Mouse (Mus musculus) CH12.LX (cell line): ENCODE results near the gene Uba2. TPM values are rescaled to one million over a fixed set of nuclear protein-coding genes. Genes with fewer than 3 reads are reported as not detected.
"Not testable (repeated sequence)": the region's sequence is repeated elsewhere in the genome, so short reads cannot be mapped to it uniquely, and the experiment has no call there.

Experiments
- DNase-seq: peaks from one replicate; pipeline ENCODE4 v3.0.0-alpha.2; 2013; ENCODE audit errors: extremely low read depth
- H3K27ac ChIP-seq: 2 replicates; pipeline ENCODE4 v1.5.1; 2012; ENCODE audit warnings: low read depth, mild to moderate bottlenecking, control low read depth, moderate library complexity; ENCODE audit not compliant: insufficient read depth
- H3K27me3 ChIP-seq: replicated peaks from 2 replicates; pipeline ENCODE3; 2012; ENCODE audit warnings: inconsistent platforms
- H3K36me3 ChIP-seq, 2 experiments: replicated peaks in 1 of 2; 2 replicates each; pipeline versions ENCODE3 to v1.6.1; 2012; ENCODE audit warnings: inconsistent platforms in 1 of 2, low read length in 1 of 2, mild to moderate bottlenecking in 1 of 2, mixed read lengths in 1 of 2, moderate library complexity in 1 of 2; ENCODE audit not compliant: control insufficient read depth in 1 of 2, insufficient read depth in 1 of 2
- H3K4me1 ChIP-seq, 2 experiments: 2 replicates each; pipeline ENCODE4 v1.6.1; 2012; ENCODE audit warnings: inconsistent platforms in 1 of 2, moderate library complexity in 1 of 2; ENCODE audit not compliant: insufficient read depth in 2 of 2, control insufficient read depth in 1 of 2
- H3K4me2 ChIP-seq: 2 replicates; pipeline ENCODE4 v1.6.1; 2012; ENCODE audit warnings: low read depth, mild to moderate bottlenecking, control low read depth; ENCODE audit not compliant: poor library complexity, insufficient read depth, severe bottlenecking
- H3K4me3 ChIP-seq, 3 experiments: fragments of 150-350 bp in 1 of 3; sonication (generic) in 1 of 3; replicated peaks in 1 of 3; 2 replicates each; pipeline versions ENCODE3 to v1.5.1; 2011 to 2012; ENCODE audit warnings: low read depth in 2 of 3, low read length in 2 of 3, mild to moderate bottlenecking in 2 of 3, moderate library complexity in 2 of 3, control low read depth in 1 of 3, improper control_type of control experiment in 1 of 3, inconsistent platforms in 1 of 3, mixed read lengths in 1 of 3; ENCODE audit not compliant: poor library complexity in 1 of 3
- H3K79me2 ChIP-seq: replicated peaks from 2 replicates; pipeline ENCODE4 v1.6.1; 2012; ENCODE audit warnings: mild to moderate bottlenecking, moderate library complexity; ENCODE audit not compliant: control insufficient read depth, poor library complexity, insufficient read depth, severe bottlenecking; ENCODE audit errors: extremely low read depth
- H3K9ac ChIP-seq: 2 replicates; pipeline ENCODE4 v1.6.1; 2012; ENCODE audit warnings: low read depth, mild to moderate bottlenecking, control low read depth, moderate library complexity; ENCODE audit not compliant: insufficient read depth
- H3K9me3 ChIP-seq: replicated peaks from 2 replicates; pipeline ENCODE3; 2012; ENCODE audit warnings: low read length, inconsistent platforms, mixed read lengths
- CTCF ChIP-seq, 2 experiments: IDR thresholded peaks in 1 of 2; conservative IDR thresholded peaks in 1 of 2; 2 replicates each; pipeline ENCODE4 v1.5.1; 2011 to 2012; ENCODE audit warnings: low read depth in 2 of 2, low read length in 2 of 2, improper control_type of control experiment in 1 of 2, inconsistent platforms in 1 of 2, mild to moderate bottlenecking in 1 of 2, moderate library complexity in 1 of 2
- ELF1 ChIP-seq: IDR thresholded peaks from 2 replicates; pipeline ENCODE4 v1.6.1; 2014; ENCODE audit warnings: low read depth, mild to moderate bottlenecking, inconsistent platforms, low read length, improper control_type of control experiment
- EP300 ChIP-seq: IDR thresholded peaks from 2 replicates; pipeline ENCODE4 v1.6.1; 2011; ENCODE audit warnings: low read length, improper control_type of control experiment
- KAT2A ChIP-seq: IDR thresholded peaks from 2 replicates; pipeline ENCODE4 v1.6.1; 2012; ENCODE audit warnings: low read length, improper control_type of control experiment, inconsistent platforms; ENCODE audit not compliant: insufficient replicate concordance
- MAX ChIP-seq: IDR thresholded peaks from 2 replicates; pipeline ENCODE4 v1.6.1; 2011; ENCODE audit warnings: low read length, improper control_type of control experiment
- MAZ ChIP-seq: IDR thresholded peaks from 2 replicates; pipeline ENCODE4 v1.6.1; 2012; ENCODE audit warnings: low read depth, mild to moderate bottlenecking, inconsistent platforms, low read length, improper control_type of control experiment, moderate library complexity
- MXI1 ChIP-seq: IDR thresholded peaks from 2 replicates; pipeline ENCODE4 v1.6.1; 2011; ENCODE audit warnings: mild to moderate bottlenecking, low read depth, low read length, improper control_type of control experiment
- POLR2AphosphoS2 ChIP-seq: IDR thresholded peaks from 2 replicates; pipeline ENCODE4 v1.6.1; 2011; ENCODE audit warnings: low read depth, low read length, improper control_type of control experiment
- SIN3A ChIP-seq: IDR thresholded peaks from 2 replicates; pipeline ENCODE4 v1.6.1; 2012; ENCODE audit warnings: low read length, improper control_type of control experiment, inconsistent platforms
- TBP ChIP-seq: conservative IDR thresholded peaks from 2 replicates; pipeline ENCODE4 v1.6.1; 2011; ENCODE audit warnings: low read depth, low read length, improper control_type of control experiment
- UBTF ChIP-seq: IDR thresholded peaks from 2 replicates; pipeline ENCODE4 v1.6.1; 2012; ENCODE audit warnings: low read depth, mild to moderate bottlenecking, inconsistent platforms, low read length, improper control_type of control experiment, moderate library complexity
- ZNF384 ChIP-seq: IDR thresholded peaks from 2 replicates; pipeline ENCODE4 v1.6.1; 2012; ENCODE audit warnings: low read depth, low read length, improper control_type of control experiment, inconsistent platforms
- dilution Hi-C: fragments of 300-500 bp; cut with MboI; formaldehyde crosslinking; loops from 2 replicates; pipeline ENCODE4 v1.14.3; 2020; ENCODE audit warnings: low sequenced_read_pairs; ENCODE audit not compliant: extremely low pct_unique_long_range_greater_than_20kb, extremely low pct_ligation_motif_present
- in situ Hi-C: fragments of 300-500 bp; cut with MboI; formaldehyde crosslinking; loops from 3 replicates; pipeline ENCODE4 v1.14.3; 2019; ENCODE audit warnings: low sequenced_read_pairs, low pct_ligation_motif_present, low pct_unique_long_range_greater_than_20kb, mixed read lengths
- polyA plus RNA-seq: library from polyadenylated mRNA; unstranded; fragments of >175 nt; gene quantifications from 2 replicates; pipeline ENCODE4 v1.2.1, GENCODE M21; 2012; ENCODE audit warnings: low read depth; ENCODE audit not compliant: insufficient read length
- total RNA-seq, 2 experiments: library from RNA; depleted of rRNA; stranded (reverse); fragments of 300-350 nt in 1 of 2; fragments of >200 nt in 1 of 2; gene quantifications; 2 replicates each; pipeline ENCODE4 v1.2.3; 2012 to 2014

Gene Uba2
- total and polyA plus RNA-seq, 3 experiments = 161 to 341 (median 180) TPM

DNA sequence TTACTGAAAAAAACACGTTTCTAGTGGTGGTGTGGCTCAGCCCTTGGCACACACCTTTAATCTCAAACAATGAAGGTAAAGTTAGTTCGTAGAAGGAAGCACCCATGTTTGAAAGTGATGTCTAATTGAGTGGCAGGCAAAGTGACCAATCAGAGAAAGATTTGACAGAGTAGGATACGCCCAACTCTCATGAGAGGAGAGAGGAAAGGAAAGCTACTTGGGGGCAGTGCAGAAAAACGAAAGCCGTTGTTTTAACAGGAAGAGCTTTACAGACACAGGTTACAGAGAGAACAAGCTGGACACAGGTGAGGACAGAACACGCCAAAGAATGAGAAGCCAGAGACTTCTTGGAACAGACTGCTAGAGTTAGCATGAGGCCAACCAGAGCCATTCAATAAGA, 36.9 kb upstream of the Uba2 start:
- TF ChIP-seq EP300 (no peak), MAX (no peak), TBP (no peak), KAT2A (no peak), MAZ (no peak), CTCF (conservative IDR thresholded peaks at IDR 0.05 in 1 of 2, IDR thresholded peaks at IDR 0.05 in 1 of 2; ENCODE audit: low read depth in 2 of 2, low read length in 2 of 2) (no peak), UBTF (no peak), ELF1 (no peak), ZNF384 (no peak), MXI1 (no peak), SIN3A (no peak)
- no peak overlapping the region for H3K4me2 ChIP-seq
- H3K79me2 ChIP-seq = no peaks in the 10 kb centered on the region
- dilution Hi-C loops = no loop called here
- H3K4me1 ChIP-seq = peaks cover 2 to 12% of the 10 kb centered on the region in 2 experiments; a peak in 2 of 4 replicates
- H3K27me3 ChIP-seq = no peaks in the 10 kb centered on the region
- peaks cover 91 to 96% of the 10 kb centered on the region in 2 experiments for H3K36me3 ChIP-seq
- in situ Hi-C loops = no loop called here
- H3K9me3 ChIP-seq = no peaks in the 10 kb centered on the region
- no peak overlapping the region for H3K27ac ChIP-seq
- no peak for DNase-seq
- H3K4me3 ChIP-seq = no peak overlapping the region
- no peak overlapping the region for H3K9ac ChIP-seq

DNA sequence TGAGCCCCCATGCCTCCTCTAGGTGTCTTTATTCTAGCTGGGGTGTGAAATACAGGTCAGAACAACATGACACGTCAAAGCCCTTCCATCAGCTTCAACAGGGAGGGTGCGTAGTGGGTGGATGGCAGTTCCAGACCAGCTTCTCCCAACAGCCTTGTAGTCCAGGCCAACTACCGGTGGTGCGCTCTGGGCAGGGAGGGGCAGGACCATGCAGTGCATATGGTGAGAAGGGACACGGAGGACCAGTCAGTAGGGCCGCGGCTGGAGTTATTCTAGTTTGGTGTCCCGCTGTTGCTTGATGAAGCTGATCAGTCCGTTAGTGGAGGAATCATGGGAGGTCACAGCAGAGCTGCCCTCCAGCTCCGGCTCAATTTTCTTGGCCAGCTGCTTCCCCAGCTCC, 32.7 kb upstream of the Uba2 start:
- peaks cover 61 to 65% of the 10 kb centered on the region in 2 experiments for H3K36me3 ChIP-seq
- dilution Hi-C loops, in situ Hi-C loops, H3K9ac ChIP-seq, H3K27me3 ChIP-seq, H3K27ac ChIP-seq, H3K79me2 ChIP-seq, H3K4me1 ChIP-seq, DNase-seq, H3K4me3 ChIP-seq, H3K4me2 ChIP-seq, H3K9me3 ChIP-seq: not testable (repeated sequence)

DNA sequence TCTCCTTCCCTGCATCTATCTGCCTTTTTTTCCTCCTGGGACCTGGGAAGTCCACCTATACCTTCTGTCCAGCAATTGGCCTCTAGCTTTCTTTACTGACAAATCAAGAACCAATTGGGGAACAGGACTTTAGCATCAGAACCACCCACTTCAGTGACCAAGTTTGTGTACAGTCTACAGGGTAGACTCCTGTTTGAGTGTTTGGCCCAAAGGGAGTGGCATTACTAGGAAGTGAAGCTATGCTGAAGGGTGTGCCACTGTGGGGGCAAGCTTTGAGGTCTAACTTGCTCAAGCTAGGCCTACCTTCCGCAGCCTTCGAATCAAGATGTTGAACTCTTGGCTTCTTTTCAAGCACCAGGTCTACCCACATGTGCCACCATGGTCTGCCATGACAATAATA, 31.4 kb upstream of the Uba2 start:
- H3K36me3 ChIP-seq = peaks cover 47 to 52% of the 10 kb centered on the region in 2 experiments
- no peak overlapping the region for H3K4me2 ChIP-seq
- in situ Hi-C loops = no loop called here

More for the DNA sequence above, 31.4 kb upstream of the Uba2 start:
- H3K27ac ChIP-seq = no peak overlapping the region
- no peaks in the 10 kb centered on the region for H3K27me3 ChIP-seq
- DNase-seq = no peak
- H3K9ac ChIP-seq = no peak overlapping the region
- no peak overlapping the region for H3K4me3 ChIP-seq
- 0 out of 2 replicates have a peak, but pooled peaks have one; percentile 39 for TF ChIP-seq POLR2AphosphoS2
- TF ChIP-seq SIN3A = no peak
- TF ChIP-seq, all 38 proteins: peak for 1
- H3K4me1 ChIP-seq = peaks cover 0 to 3% of the 10 kb centered on the region in 2 experiments; a peak in 1 of 4 replicates
- no peaks in the 10 kb centered on the region for H3K9me3 ChIP-seq
- dilution Hi-C loops = no loop called here
- 0 out of 2 replicates have a peak, but pooled peaks cover 1% of the 10 kb centered on the region for H3K79me2 ChIP-seq
